In genomic region chr2:49569862-49570777, GRCm38 (mm10) we compare ENCODE assay signal across 8 mouse cellular contexts. TPM values are rescaled to one million over a fixed set of nuclear protein-coding genes. Genes with fewer than 3 reads are reported as not detected.
DNase-seq lines count a peak whose midpoint lies in the region; ATAC-seq lines count a peak whose summit lies in the region.

No protein-coding gene starts in this region.

- H3K4me3 ChIP-seq in embryonic facial prominence, embryonic 12.5 days: no peak overlapping the region
- H3K4me3 ChIP-seq in heart, embryonic 15.5 days: no peak overlapping the region

- ATAC-seq in embryonic facial prominence, embryonic 12.5 days (ENCODE audit: insufficient number of reproducible peaks, insufficient read depth, low FRiP score, low TSS enrichment): peak; percentile 53; the same call in 1 of the 2 replicates
- ATAC-seq in heart, embryonic 15.5 days (replicated peaks; ENCODE audit: insufficient number of reproducible peaks, insufficient read depth, low FRiP score, low read depth): peak; percentile 61

- H3K9ac ChIP-seq in embryonic facial prominence, embryonic 12.5 days: no peak overlapping the region
- no peak overlapping the region for H3K9ac ChIP-seq in heart, embryonic 15.5 days

- peaks cover 33% of the 10 kb centered on the region for H3K4me1 ChIP-seq in embryonic facial prominence, embryonic 12.5 days
- H3K4me1 ChIP-seq in heart, embryonic 15.5 days (replicated peaks): peaks cover 16% of the 10 kb centered on the region

- intact Hi-C loops in gastrocnemius, postnatal 14 days (cut with DNase I; ENCODE audit: low total_unique reads): no loop called here

- no peaks in the 10 kb centered on the region for H3K27me3 ChIP-seq in embryonic facial prominence, embryonic 12.5 days
- no peaks in the 10 kb centered on the region for H3K27me3 ChIP-seq in heart, embryonic 15.5 days

- 54% methylated on average over 16 of the region's 16 CpGs for WGBS in embryonic facial prominence, embryonic 12.5 days
- WGBS in heart, embryonic 15.5 days: 51% methylated on average over 16 of the region's 16 CpGs

- H3K36me3 ChIP-seq in embryonic facial prominence, embryonic 12.5 days: no peaks in the 10 kb centered on the region
- H3K36me3 ChIP-seq in heart, embryonic 15.5 days: no peaks in the 10 kb centered on the region

- peak overlapping the region; percentile 24 for H3K27ac ChIP-seq in embryonic facial prominence, embryonic 12.5 days
- 0 out of 2 replicates have a peak overlapping the region, but pooled peaks have one; percentile 17 for H3K27ac ChIP-seq in heart, embryonic 15.5 days

- H3K4me2 ChIP-seq in embryonic facial prominence, embryonic 12.5 days (replicated peaks): peak overlapping the region; percentile 14; the same call in 1 of the 2 replicates
- peak overlapping the region; percentile 24 for H3K4me2 ChIP-seq in heart, embryonic 15.5 days

- H3K9me3 ChIP-seq in embryonic facial prominence, embryonic 12.5 days: no peaks in the 10 kb centered on the region
- H3K9me3 ChIP-seq in heart, embryonic 15.5 days (replicated peaks): no peaks in the 10 kb centered on the region

- peak; percentile 40 to 42 for DNase-seq in left cerebral cortex, adult 18-20 months (ENCODE audit: low spot score in 2 of 2)
- no peak for DNase-seq in left cerebral cortex, adult 11 months (ENCODE audit: low spot score)
- peak; percentile 29 to 36 for DNase-seq in kidney, postnatal 4 days
- peak; percentile 15 for DNase-seq in mesoderm, embryonic 11.5 days (ENCODE audit: low read depth, low spot score)
- peak; percentile 83 for DNase-seq in testis, postnatal 10 days (ENCODE audit: low spot score)
- DNase-seq in gastrocnemius, postnatal 14 days: no peak

RNA-seq across cellular contexts. Expression of gene Kif5c, which starts 49.0 kb away (rescaled TPM):
- total RNA-seq in left cerebral cortex, adult 18-20 months (2021): 100 to 1,000 TPM; 536 to 540 TPM
- 25.9 and 30.1 TPM in 2 replicates for polyA plus RNA-seq in embryonic facial prominence, embryonic 12.5 days (2016; fragmentation: Nextera tagmentation; extraction: Ambion mirVana)
- polyA plus RNA-seq in heart, embryonic 15.5 days (2015; fragmentation: Nextera tagmentation; extraction: Ambion mirVana): 0.77 and 2.1 TPM in 2 replicates
- under 1 TPM; 0.27 to 0.40 TPM for total RNA-seq in gastrocnemius, postnatal 14 days (2021)

Comparison
In these comparisons a context has a peak if more than half of its experiments do, and no peak if none do; other contexts are left out.
1. DNase-seq: peak in left cerebral cortex, adult 18-20 months (2 of 2), kidney, postnatal 4 days (2 of 2), mesoderm, embryonic 11.5 days (single experiment) and testis, postnatal 10 days (single experiment); none in left cerebral cortex, adult 11 months (single experiment) and gastrocnemius, postnatal 14 days (single experiment).
2. RNA of gene Kif5c, which starts 49.0 kb away (total RNA-seq): 536 to 540 TPM in left cerebral cortex, adult 18-20 months; 0.27 to 0.40 TPM in gastrocnemius, postnatal 14 days; every median in the first group is over 100 times any median in the second.